Mouse (Mus musculus) C2C12 (cell line): ENCODE results near the gene Phactr1.

Experiments
- CTCF ChIP-seq: IDR thresholded peaks from one replicate; pipeline ENCODE4 v1.5.1; 2011; ENCODE audit not compliant: control insufficient read depth, insufficient read depth, insufficient read length
- MYOG ChIP-seq: IDR thresholded peaks from one replicate; pipeline ENCODE4 v1.6.1; 2011; ENCODE audit not compliant: control insufficient read depth, insufficient read length; ENCODE audit errors: extremely low read depth
- USF1 ChIP-seq: IDR thresholded peaks from one replicate; pipeline ENCODE4 v1.6.1; 2011; ENCODE audit warnings: low read depth, mild to moderate bottlenecking, control low read depth, moderate library complexity

DNA sequence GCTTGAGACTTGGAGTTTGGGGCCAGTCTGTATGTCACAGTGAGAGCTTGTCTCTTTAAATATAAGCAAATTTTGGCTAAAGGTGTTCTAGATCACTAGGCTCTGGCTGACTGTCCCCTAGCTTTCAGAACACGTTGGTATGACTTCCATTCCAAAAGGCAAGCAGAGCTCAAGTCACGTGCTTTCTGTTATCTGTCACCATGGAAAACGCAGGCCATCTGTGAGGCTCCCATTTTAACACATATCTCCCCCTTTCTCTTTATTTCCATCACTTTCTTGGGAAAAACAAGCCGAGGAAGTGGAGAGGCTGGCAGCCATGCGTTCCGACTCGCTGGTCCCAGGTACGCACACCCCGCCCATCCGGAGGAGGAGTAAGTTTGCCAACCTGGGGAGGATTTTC lies 275.9 kb downstream of the Phactr1 start:
- no peak for TF ChIP-seq CTCF
- TF ChIP-seq MYOG = no peak
- no peak for TF ChIP-seq USF1
